Mouse (Mus musculus) stomach, embryonic 14.5 days (tissue): ENCODE data around the gene H2-DMb2. TPM values are rescaled to one million over a fixed set of nuclear protein-coding genes. Genes with fewer than 3 reads are reported as not detected.

Experiments used
- ATAC-seq: fragments of 200-750 bp; cut with Nextera tagmentation; 2 replicates; pipeline ENCODE4 v1.8.0; 2017; ENCODE audit warnings: low read depth, moderate TSS enrichment; ENCODE audit not compliant: insufficient number of reproducible peaks, insufficient read depth, low FRiP score
- H3K27ac ChIP-seq: fragments of 300-500 bp; sonication (generic); 2 replicates; pipeline ENCODE4 v1.5.1; 2014; ENCODE audit warnings: mild to moderate bottlenecking, low read length, moderate library complexity, mixed read lengths
- H3K27me3 ChIP-seq: fragments of 300-500 bp; sonication (generic); 2 replicates; pipeline ENCODE4 v1.6.1; 2014; ENCODE audit warnings: low read length, control low read depth, mixed read lengths; ENCODE audit not compliant: control insufficient read depth, insufficient read depth
- H3K36me3 ChIP-seq: fragments of 300-500 bp; sonication (generic); 2 replicates; pipeline ENCODE4 v1.6.1; 2014; ENCODE audit warnings: mild to moderate bottlenecking, control low read depth, low read length, moderate library complexity, mixed read lengths; ENCODE audit not compliant: control insufficient read depth, insufficient read depth
- H3K4me1 ChIP-seq: fragments of 300-500 bp; sonication (generic); 2 replicates; pipeline ENCODE4 v1.6.1; 2014; ENCODE audit warnings: low read length, control low read depth, mixed read lengths; ENCODE audit not compliant: control insufficient read depth, insufficient read depth
- H3K4me2 ChIP-seq: fragments of 300-500 bp; sonication (generic); replicated peaks from 2 replicates; pipeline ENCODE4 v1.6.1; 2014; ENCODE audit warnings: low read depth, low read length, control low read depth
- H3K4me3 ChIP-seq: fragments of 300-500 bp; sonication (generic); 2 replicates; pipeline ENCODE4 v1.5.1; 2014; ENCODE audit warnings: low read depth, low read length, control low read depth
- H3K9ac ChIP-seq: fragments of 300-500 bp; sonication (generic); replicated peaks from 2 replicates; pipeline ENCODE4 v1.6.1; 2014; ENCODE audit warnings: low read depth, mild to moderate bottlenecking, control low read depth, low read length, moderate library complexity, mixed read lengths
- H3K9me3 ChIP-seq: fragments of 300-500 bp; sonication (generic); 2 replicates; pipeline ENCODE4 v1.6.1; 2016; ENCODE audit warnings: low read depth, low read length, control low read depth; ENCODE audit not compliant: control insufficient read depth
- WGBS: fragments of 180-500 bp; shearing (Covaris S2); extraction: QIAGEN DNeasy Blood & Tissue Kit; methylation state at CpG from one replicate; pipeline ENCODE4 v1.1.7; 2014; 5-methylcytosine and 5-hydroxymethylcytosine counted together
- polyA plus RNA-seq: library from polyadenylated mRNA; unstranded; fragments of >200 nt; fragmentation: Nextera tagmentation; extraction: Ambion mirVana; gene quantifications from 2 replicates; pipeline ENCODE4 v1.2.1, GENCODE M21; 2014

H2-DMb2 gene
- polyA plus RNA-seq, 1 experiment from 2014 or later = 0.38 TPM

DNA sequence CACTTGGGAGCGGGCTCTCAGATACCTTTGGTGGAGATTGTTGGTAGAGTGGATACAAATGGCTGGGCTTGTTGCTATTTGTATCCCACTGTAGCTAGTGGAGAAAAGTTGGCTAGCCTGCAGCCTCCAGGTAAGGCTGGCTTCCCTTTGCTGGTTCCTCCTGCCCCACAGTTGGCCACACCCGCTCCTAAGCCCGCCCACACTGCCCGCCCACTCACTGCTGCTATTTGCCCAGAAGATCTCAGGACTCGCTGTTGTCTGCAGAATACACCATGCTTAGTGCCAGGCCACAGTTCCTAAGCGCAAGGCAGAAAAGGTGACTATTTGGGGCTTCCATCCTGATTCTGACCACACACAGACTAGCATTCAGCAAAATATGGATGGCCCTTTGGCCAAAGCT lies 15.6 kb upstream of the H2-DMb2 start:
- peaks cover 19% of the 10 kb centered on the region for H3K4me1 ChIP-seq
- no peak for ATAC-seq
- 31% methylated on average over 6 of the region's 6 CpGs for WGBS
- no peak overlapping the region for H3K4me3 ChIP-seq
- H3K9me3 ChIP-seq = no peaks in the 10 kb centered on the region
- H3K27ac ChIP-seq = no peak overlapping the region
- H3K9ac ChIP-seq = no peak overlapping the region
- H3K4me2 ChIP-seq = no peak overlapping the region
- H3K27me3 ChIP-seq = no peaks in the 10 kb centered on the region
- H3K36me3 ChIP-seq = no peaks in the 10 kb centered on the region

DNA sequence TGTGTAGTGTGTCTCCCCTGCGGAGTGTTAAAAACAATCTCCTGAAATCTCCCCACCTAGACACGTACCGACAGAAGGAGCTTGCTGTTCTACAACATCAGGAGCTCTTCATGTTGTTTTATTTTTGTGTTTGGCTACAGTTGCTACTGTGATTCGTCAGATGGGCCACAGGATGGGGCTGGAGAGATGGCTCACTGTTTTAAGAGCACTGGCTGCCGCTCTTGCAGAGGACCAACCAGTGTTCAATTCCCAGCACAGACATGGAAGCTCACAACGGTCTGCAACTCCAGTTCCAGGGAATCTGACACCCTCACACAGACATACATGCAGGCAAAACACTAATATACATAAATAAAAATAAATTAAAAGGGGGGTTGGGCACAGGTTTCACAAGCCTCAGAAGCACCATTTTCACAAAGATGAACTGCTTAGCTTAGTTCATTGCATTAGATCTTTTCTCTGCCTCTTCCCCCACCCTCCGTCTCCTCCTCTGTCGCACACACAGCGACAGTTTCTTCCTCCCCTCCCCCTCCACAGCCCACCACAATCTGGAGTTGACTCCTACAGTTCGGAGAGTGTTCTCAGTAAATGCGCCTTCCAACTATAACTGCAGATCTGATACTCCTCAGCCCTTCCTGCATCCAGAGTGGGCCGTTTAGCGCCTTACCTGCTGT lies 14.7 kb upstream of the H2-DMb2 start:
- Histone ChIP-seq H3K9ac (no peak overlapping the region), H3K4me2 (peak overlapping the region; percentile 13; the same call in 1 of the 2 replicates), H3K4me3 (0 out of 2 replicates have a peak overlapping the region, but pooled peaks have one; percentile 4), H3K27me3 (no peaks in the 10 kb centered on the region), H3K4me1 (peaks cover 19% of the 10 kb centered on the region), H3K27ac (no peak overlapping the region; the same call in 1 of the 2 replicates), H3K9me3 (no peaks in the 10 kb centered on the region), H3K36me3 (no peaks in the 10 kb centered on the region)
- ATAC-seq = no peak
- 26% methylated on average over 13 of the region's 13 CpGs for WGBS

DNA sequence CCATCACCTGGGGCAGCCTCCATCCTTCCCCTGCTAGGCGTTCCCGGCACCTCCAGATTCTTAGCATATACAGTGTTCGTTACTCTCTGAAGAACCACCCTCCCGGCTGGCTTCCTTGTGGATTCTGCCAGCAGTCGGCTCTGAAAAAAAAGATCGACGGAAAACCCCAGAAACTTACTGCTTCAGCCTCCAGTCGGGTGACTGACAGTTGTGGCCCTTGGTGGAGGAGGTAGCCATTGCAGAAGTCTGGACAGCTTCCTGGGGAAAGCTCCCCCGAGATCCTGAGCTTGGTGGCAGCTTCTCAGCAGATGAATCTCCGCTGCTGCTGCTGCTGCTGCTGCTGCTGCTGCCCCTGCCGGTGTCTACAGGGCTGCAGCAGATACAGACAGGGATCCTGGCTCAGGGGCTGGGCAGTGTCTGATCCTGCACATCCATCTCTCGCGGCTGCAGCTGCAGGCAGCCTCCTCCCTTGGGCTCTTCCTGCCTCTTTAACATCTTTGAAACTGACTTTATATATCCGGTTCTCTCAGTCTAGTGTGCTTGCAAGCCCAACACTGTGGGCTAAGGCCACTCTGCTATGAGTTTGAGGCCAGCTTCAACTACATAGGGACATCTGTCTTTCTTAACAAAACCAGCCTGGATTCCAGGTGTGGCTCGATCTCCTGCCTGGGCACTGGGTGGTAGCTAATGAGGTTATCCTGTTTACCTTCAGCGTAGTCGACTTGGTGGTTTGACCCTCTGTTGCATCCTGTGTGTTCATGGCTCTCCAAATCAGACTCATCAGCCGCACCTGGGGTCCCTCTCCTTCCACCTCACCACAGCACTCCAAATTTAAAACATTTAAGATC lies 13.9 kb upstream of the H2-DMb2 start:
- no peaks in the 10 kb centered on the region for H3K9me3 ChIP-seq
- peak overlapping the region; percentile 16; the same call in 1 of the 2 replicates for H3K27ac ChIP-seq
- no peak for ATAC-seq
- no peak overlapping the region for H3K9ac ChIP-seq
- H3K4me3 ChIP-seq = 0 out of 2 replicates have a peak overlapping the region, but pooled peaks have one; percentile 4
- no peaks in the 10 kb centered on the region for H3K36me3 ChIP-seq
- H3K4me1 ChIP-seq = peaks cover 13% of the 10 kb centered on the region
- H3K27me3 ChIP-seq = no peaks in the 10 kb centered on the region
- WGBS = 17% methylated on average over 18 of the region's 18 CpGs
- peak overlapping the region; percentile 13; the same call in 1 of the 2 replicates for H3K4me2 ChIP-seq

DNA sequence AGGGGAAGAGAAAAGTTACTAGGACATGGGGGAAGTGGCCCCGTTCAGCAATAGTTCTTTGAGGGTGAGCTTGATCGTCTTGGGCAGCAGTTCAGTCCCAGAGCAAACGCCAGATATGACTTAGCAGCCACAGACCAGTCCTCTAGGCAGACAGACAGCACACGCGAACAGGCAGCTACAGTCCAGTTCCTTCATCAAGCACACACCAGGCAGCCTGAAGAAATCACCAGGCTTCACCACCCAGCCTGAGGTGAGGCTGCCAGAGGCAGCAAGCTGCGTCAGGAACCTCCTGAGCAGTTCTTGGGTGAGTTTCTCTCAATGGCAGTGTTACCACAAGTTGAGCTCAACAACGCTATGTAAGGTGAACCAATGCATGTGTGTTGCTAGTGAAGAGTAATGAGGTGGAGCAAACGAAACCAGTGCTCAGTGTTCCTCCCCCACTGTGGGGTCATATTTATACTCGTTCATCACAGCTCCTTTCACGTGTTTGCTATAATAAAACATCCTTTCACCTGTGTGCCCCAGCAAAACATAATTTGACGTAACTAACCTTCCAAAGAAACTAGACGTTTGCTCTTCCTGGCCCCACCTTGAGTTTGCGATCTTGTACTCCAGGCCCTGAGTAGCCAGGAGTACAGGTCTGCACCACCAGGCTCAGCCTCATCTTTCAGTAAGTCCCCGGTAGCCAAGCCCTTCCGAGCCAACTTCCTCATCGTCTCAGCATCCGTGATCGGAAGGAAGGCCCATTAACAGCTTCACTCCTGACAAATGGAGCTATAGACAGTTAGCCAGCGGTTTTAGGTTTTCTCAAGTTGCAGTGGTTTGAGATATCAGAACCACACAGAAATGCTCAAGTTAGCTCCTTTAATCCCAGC lies 12.8 kb upstream of the H2-DMb2 start:
- Histone ChIP-seq H3K27me3 (no peaks in the 10 kb centered on the region), H3K4me1 (peaks cover 13% of the 10 kb centered on the region), H3K4me2 (no peak overlapping the region), H3K27ac (no peak overlapping the region), H3K4me3 (no peak overlapping the region), H3K9ac (no peak overlapping the region), H3K9me3 (no peaks in the 10 kb centered on the region), H3K36me3 (no peaks in the 10 kb centered on the region)
- no peak for ATAC-seq
- 63% methylated on average over 19 of the region's 19 CpGs for WGBS

DNA sequence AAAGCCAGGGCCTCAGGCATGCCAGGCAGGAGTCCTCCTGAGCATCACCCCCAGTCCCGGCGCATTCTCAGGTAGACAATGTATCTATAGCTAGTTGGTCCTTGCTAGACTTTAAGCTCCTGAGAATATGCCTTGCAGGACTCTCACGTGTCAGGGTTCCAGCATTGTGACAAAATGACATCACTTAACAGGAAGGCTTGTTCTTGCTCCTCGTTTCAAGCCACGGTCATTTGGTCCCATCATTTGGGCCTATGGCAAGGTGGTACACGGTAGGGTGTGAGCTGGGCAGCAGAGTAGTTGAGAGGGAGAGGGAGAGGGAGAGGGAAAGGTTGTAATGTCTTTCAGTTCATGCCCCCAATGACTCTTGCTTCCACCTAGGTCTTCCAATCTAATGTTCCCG lies 11.2 kb upstream of the H2-DMb2 start:
- 78% methylated on average over 7 of the region's 7 CpGs for WGBS
- H3K9ac ChIP-seq = no peak overlapping the region
- no peak overlapping the region for H3K27ac ChIP-seq
- H3K4me1 ChIP-seq = peaks cover 13% of the 10 kb centered on the region
- H3K4me2 ChIP-seq = no peak overlapping the region
- H3K9me3 ChIP-seq = no peaks in the 10 kb centered on the region
- no peak for ATAC-seq
- no peaks in the 10 kb centered on the region for H3K27me3 ChIP-seq
- no peak overlapping the region for H3K4me3 ChIP-seq
- H3K36me3 ChIP-seq = no peaks in the 10 kb centered on the region

DNA sequence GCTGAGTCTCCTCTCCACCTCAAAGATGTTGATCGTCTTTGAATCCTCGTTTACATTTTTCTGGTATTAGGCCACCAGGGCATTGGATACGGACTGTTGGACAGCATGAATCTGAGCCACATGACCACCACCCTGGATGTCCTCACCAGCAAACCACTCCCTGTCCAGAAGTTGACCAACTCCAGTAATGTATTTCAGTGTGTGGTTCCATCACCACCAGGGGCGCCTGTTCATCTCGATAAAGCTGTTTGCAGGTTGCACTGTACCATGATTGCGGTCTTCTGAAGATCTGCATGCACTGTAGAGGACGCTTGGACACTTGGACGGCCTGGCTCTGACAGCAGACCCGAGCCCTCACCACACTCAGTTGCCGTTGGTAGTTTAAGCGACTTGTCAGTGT lies 9.8 kb upstream of the H2-DMb2 start:
- H3K27me3 ChIP-seq = 0 out of 2 replicates have a peak, but pooled peaks cover 2% of the 10 kb centered on the region
- 77% methylated on average over 11 of the region's 11 CpGs for WGBS
- peaks cover 7% of the 10 kb centered on the region for H3K4me1 ChIP-seq
- H3K9me3 ChIP-seq = no peaks in the 10 kb centered on the region
- H3K27ac ChIP-seq = no peak overlapping the region
- no peak for ATAC-seq
- H3K4me3 ChIP-seq = no peak overlapping the region
- H3K9ac ChIP-seq = no peak overlapping the region
- no peaks in the 10 kb centered on the region for H3K36me3 ChIP-seq
- no peak overlapping the region for H3K4me2 ChIP-seq

DNA sequence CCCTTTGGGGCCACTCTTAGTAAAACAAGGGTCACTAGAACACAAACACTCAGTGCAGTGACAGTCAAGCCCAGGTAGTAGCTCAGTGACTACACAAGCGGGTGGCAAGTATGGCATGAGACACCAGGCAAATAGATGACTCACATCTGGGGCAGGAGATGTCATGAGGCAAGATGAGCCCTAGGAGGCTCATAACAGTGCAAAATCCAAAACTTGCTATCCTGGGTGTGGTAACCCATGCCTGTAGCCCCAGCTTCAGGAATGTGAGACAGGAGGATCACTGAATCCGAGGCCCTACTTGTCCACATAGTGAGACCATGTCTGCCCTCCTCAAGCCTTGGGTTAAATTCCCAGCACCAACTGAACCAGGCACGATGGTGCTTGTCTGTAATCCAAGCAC lies 8.7 kb upstream of the H2-DMb2 start:
- 86% methylated on average over 3 of the region's 3 CpGs for WGBS
- 0 out of 2 replicates have a peak, but pooled peaks cover 4% of the 10 kb centered on the region for H3K27me3 ChIP-seq
- no peak for ATAC-seq
- H3K36me3 ChIP-seq = no peaks in the 10 kb centered on the region
- H3K4me2 ChIP-seq = no peak overlapping the region
- H3K9ac ChIP-seq = no peak overlapping the region
- no peaks in the 10 kb centered on the region for H3K4me1 ChIP-seq
- no peaks in the 10 kb centered on the region for H3K9me3 ChIP-seq
- no peak overlapping the region for H3K27ac ChIP-seq
- H3K4me3 ChIP-seq = no peak overlapping the region
